Mouse (Mus musculus) embryonic facial prominence, embryonic 10.5 days (tissue): ENCODE results near the gene Myl12a. TPM values are rescaled to one million over a fixed set of nuclear protein-coding genes. Genes with fewer than 3 reads are reported as not detected.
A peak's percentile ranks its signal among the peaks of the same experiment; 100 is the strongest.

Experiments
- DNase-seq: peaks from one replicate; pipeline ENCODE4 v3.0.0-alpha.2; 2017; ENCODE audit warnings: low spot score
- H3K27ac ChIP-seq: fragments of 300-500 bp; sonication (generic); replicated peaks from 2 replicates; pipeline ENCODE4 v1.5.1; 2016; ENCODE audit warnings: mild to moderate bottlenecking
- H3K27me3 ChIP-seq: fragments of 300-500 bp; sonication (generic); replicated peaks from 2 replicates; pipeline ENCODE4 v1.6.1; 2016; ENCODE audit warnings: low read depth, mild to moderate bottlenecking; ENCODE audit not compliant: poor library complexity, severe bottlenecking
- H3K36me3 ChIP-seq: fragments of 300-500 bp; sonication (generic); replicated peaks from 2 replicates; pipeline ENCODE4 v1.6.1; 2016; ENCODE audit warnings: mild to moderate bottlenecking, moderate library complexity
- H3K4me1 ChIP-seq: fragments of 300-500 bp; sonication (generic); 2 replicates; pipeline ENCODE4 v1.6.1; 2016
- H3K4me3 ChIP-seq: fragments of 300-500 bp; sonication (generic); 2 replicates; pipeline ENCODE4 v1.5.1; 2016; ENCODE audit warnings: mild to moderate bottlenecking, moderate library complexity
- H3K9me3 ChIP-seq: fragments of 300-500 bp; sonication (generic); 2 replicates; pipeline ENCODE4 v1.6.1; 2016; ENCODE audit warnings: mild to moderate bottlenecking
- whole genome bisulfite sequencing: fragments of 180-500 bp; shearing (Covaris S2); methylation state at CpG from one replicate; pipeline ENCODE4 v1.1.7; 2016; 5-methylcytosine and 5-hydroxymethylcytosine counted together
- polyA plus RNA-seq: library from polyadenylated mRNA; unstranded; fragments of >200 nt; fragmentation: Nextera tagmentation; extraction: Ambion mirVana; gene quantifications from 2 replicates; pipeline ENCODE4 v1.2.1, GENCODE M21; 2016

The Myl12a gene
- polyA plus RNA-seq: 439 and 451 TPM in 2 replicates

DNA sequence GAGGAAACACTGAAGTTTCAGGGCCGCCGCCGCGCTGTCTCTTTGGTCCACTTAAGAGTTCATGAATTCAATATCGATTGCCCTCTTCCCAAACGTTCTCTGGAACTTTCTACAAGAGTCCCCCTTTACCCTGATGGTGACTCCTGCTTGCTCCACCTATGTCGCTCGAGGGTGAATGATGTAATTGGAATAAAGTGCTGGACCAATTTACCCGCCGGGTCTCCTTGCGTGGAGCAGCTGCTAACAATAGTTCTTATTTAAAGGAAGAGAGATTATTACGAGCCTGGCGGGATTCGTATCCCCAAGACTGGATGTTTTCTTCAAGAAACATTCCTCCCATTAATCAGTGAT lies at the start of gene Myl12a:
Gene Myl12a (minus strand): TSS at position 135 of the 351 bp plus-strand sequence.
- peaks cover 4% of the 10 kb centered on the region; the same call in 1 of the 2 replicates for H3K36me3 ChIP-seq
- DNase-seq: no peak
- H3K4me3 ChIP-seq: peak within 1 kb of the TSS; percentile 93
- no peaks in the 10 kb centered on the region for H3K27me3 ChIP-seq
- H3K27ac ChIP-seq: peak within 1 kb of the TSS; percentile 100
- WGBS: 8% methylated on average over 14 of the region's 14 CpGs
- H3K9me3 ChIP-seq: no peaks in the 10 kb centered on the region
- peaks cover 45% of the 10 kb centered on the region for H3K4me1 ChIP-seq

DNA sequence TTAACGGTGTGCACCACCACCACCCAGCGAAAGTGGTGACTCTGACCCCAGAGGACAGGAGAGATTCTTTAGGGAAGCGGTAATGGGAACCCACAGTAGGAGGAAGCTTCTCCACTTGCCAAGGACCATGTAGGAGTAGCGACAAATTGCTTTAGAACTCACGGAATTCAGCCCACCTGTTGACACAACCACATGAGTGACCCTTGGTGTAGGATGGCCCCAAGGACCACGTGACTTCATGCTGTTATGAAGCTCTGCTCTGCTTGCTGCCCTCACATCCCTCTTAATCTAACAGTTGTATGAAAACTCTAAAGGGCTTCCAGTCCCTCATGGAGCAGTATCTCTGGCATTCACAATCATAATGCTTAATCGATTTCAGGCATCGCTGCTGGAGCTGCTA lies 46.6 kb upstream of the Myl12a start:
- Histone ChIP-seq H3K9me3 (no peaks in the 10 kb centered on the region), H3K27ac (no peak overlapping the region), H3K36me3 (no peaks in the 10 kb centered on the region), H3K4me3 (no peak overlapping the region), H3K4me1 (no peaks in the 10 kb centered on the region), H3K27me3 (no peaks in the 10 kb centered on the region)
- WGBS: 89% methylated on average over 8 of the region's 8 CpGs
- no peak for DNase-seq

DNA sequence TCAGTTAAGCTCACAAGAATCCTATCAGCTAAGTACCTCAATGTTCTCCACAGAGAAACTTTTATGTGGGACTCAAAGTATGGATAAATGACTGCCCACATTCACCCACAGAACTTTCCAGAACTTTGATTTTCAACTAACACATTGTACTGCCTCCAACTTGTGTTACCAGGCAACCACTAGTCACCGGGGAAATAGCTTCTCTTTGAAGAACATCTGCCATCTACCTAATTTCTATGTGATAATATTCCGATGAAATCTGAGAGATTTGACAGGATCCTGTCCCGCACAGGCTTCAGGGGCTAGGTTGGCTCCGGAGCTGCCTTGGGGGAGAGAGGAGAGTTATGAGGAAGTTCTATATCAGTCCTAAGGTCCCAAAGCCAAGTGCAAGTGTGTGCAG lies 44.2 kb upstream of the Myl12a start:
- H3K27ac ChIP-seq: no peak overlapping the region
- 90% methylated on average over 4 of the region's 4 CpGs for WGBS
- no peaks in the 10 kb centered on the region for H3K4me1 ChIP-seq
- H3K4me3 ChIP-seq: no peak overlapping the region
- H3K9me3 ChIP-seq: no peaks in the 10 kb centered on the region
- H3K27me3 ChIP-seq: no peaks in the 10 kb centered on the region
- no peak for DNase-seq
- H3K36me3 ChIP-seq: no peaks in the 10 kb centered on the region

DNA sequence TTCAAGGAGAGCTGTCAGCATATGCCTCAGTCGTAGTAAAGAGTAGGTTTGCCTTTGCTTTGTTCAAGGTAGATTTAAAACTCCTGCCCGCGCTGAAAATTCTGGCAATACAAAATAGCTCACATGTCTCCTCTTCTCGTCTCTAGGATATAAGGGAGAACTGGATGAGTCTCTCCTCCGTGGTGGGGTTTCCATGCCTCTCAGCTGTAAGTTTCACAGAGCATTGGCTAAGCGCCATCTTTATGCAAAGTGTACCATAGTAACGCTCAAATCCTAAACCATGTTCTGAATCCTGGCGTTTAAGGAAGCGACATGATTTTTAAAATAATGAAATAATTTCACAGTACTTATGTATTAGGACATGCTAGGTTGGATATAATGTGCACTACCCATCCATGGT lies 42.9 kb upstream of the Myl12a start:
- no peaks in the 10 kb centered on the region for H3K27me3 ChIP-seq
- no peak overlapping the region for H3K4me3 ChIP-seq
- H3K36me3 ChIP-seq: no peaks in the 10 kb centered on the region
- H3K27ac ChIP-seq: no peak overlapping the region
- DNase-seq: no peak
- no peaks in the 10 kb centered on the region for H3K9me3 ChIP-seq
- H3K4me1 ChIP-seq: peaks cover 2% of the 10 kb centered on the region
- 89% methylated on average over 9 of the region's 9 CpGs for whole genome bisulfite sequencing

DNA sequence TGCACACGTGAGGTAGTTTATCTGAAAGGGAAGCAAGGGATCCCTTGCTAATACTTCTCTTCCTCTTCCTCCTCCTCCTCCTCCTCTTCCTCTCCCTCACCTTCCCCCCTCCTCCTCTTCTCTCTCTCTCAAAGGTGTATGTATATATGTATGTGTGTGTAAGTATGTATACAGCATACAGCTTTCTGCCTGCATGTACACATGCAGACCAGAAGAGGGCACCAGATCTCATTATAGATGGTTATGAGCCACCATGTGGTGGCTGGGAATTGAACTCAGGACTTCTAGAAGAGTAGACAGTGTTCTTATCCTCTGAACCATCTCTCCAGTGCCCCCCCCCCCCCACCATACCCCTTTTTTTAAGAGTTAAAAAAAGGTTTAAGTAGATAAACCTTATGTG lies 40.0 kb upstream of the Myl12a start:
- H3K27me3 ChIP-seq: no peaks in the 10 kb centered on the region

DNA sequence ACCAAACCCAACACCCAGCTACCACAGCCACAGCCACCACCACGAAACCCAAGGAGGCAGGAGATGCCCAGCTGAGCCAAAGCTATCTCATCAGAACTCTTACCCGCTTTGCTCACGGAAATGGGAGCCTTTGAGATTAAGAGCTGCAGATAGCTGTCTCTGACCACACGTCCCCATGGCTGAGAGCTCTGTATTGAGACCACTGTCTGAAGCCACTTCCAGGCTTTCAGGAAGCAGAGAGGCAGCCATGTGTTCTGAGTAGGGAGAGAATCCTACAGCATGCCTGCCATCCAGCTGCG lies 37.9 kb upstream of the Myl12a start:
- Histone ChIP-seq H3K4me1 (peaks cover 19% of the 10 kb centered on the region), H3K27ac (peak overlapping the region; percentile 51), H3K4me3 (no peak overlapping the region), H3K9me3 (no peaks in the 10 kb centered on the region), H3K27me3 (no peaks in the 10 kb centered on the region), H3K36me3 (no peaks in the 10 kb centered on the region)
- peak; percentile 7 for DNase-seq
- WGBS: 66% methylated on average over 5 of the region's 5 CpGs

More for the DNA sequence above, 40.0 kb upstream of the Myl12a start:
- WGBS: 94% methylated on average over 1 of the region's 1 CpGs
- Histone ChIP-seq H3K27ac (no peak overlapping the region), H3K36me3 (no peaks in the 10 kb centered on the region), H3K4me3 (no peak overlapping the region), H3K9me3 (no peaks in the 10 kb centered on the region), H3K4me1 (peaks cover 19% of the 10 kb centered on the region)
- DNase-seq: no peak

DNA sequence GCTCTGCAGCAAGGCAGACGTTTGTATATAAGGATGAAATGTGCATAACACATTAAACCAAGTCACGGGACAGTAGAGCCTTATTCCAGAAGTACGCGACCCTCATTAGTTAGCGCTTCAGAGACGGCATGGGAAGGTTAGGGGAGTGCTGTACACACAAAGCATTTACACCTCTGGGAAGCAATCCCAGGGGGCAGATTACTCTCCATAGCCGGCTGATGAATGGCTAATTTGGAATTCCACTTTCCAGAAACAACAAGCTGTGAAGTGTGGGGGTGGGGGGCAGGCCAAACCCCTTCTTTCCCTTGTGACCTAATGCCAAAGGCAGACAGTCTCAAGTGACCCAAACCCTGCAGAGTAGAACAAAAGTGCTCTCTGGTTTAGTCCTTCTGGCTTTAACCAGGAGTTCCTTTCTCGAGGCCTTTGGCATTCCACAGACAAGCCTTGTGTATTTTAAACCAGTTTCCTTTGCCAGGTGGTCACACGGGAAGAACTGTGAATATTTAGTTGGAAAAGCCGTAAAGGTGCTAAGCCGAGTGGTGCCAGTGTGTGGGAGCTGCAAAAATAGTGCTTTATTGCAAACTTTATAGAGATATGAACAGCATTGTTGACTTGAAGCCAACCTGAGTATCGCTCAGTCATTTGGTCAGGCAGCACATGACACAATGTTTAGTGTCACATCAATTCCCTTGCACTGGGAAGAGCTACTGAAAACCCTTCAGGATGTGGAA lies 37.3 kb upstream of the Myl12a start:
- WGBS: 31% methylated on average over 12 of the region's 12 CpGs
- Histone ChIP-seq H3K4me1 (peaks cover 19% of the 10 kb centered on the region), H3K36me3 (no peaks in the 10 kb centered on the region), H3K27me3 (no peaks in the 10 kb centered on the region), H3K4me3 (no peak overlapping the region), H3K9me3 (no peaks in the 10 kb centered on the region), H3K27ac (peak overlapping the region; percentile 51)
- peak; percentile 49 for DNase-seq

DNA sequence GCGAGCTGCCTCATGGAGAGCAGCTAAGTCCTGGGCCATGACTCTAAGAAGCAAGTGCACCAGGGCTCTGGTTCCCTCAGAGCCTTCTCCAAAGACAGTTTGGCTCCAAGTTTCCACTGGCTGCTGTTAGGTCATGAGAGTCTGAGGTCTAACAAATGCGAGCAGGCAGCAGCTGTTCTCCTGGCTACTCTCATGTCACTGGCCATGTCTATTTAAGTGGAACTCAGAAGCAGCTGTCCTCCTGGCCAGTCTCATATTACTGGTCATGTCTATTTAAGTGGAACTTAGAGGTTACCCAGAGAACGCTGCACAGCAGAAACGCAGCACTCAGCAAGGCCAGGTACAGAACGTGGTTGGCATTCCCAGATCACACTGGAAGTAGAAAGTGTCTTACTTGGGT lies 36.1 kb upstream of the Myl12a start:
- 72% methylated on average over 5 of the region's 5 CpGs for WGBS
- no peak for DNase-seq
- peaks cover 19% of the 10 kb centered on the region for H3K4me1 ChIP-seq
- no peaks in the 10 kb centered on the region for H3K36me3 ChIP-seq
- no peak overlapping the region for H3K4me3 ChIP-seq
- no peak overlapping the region for H3K27ac ChIP-seq
- no peaks in the 10 kb centered on the region for H3K9me3 ChIP-seq
- H3K27me3 ChIP-seq: no peaks in the 10 kb centered on the region

DNA sequence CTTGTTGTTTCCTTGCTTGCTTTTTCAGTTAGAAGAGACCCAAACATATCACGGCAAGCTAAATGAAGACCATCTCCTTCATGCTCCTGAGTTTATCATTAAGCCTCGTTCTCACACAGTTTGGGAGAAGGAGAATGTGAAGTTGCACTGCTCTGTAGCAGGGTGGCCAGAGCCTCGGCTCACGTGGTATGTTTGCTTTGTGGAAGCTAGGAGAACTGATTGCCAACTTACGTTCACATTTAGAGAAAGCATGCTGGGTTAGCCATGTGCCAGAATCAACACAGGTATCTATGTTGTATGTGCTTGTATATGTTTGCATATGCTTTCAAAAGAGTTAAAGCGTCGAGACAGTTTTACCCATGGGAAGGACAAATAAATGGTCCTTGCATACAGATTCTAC lies 34.5 kb upstream of the Myl12a start:
- H3K4me3 ChIP-seq: no peak overlapping the region
- peak; percentile 3 for DNase-seq
- peaks cover 19% of the 10 kb centered on the region for H3K4me1 ChIP-seq
- H3K27ac ChIP-seq: no peak overlapping the region
- no peaks in the 10 kb centered on the region for H3K27me3 ChIP-seq
- WGBS: 91% methylated on average over 7 of the region's 7 CpGs
- no peaks in the 10 kb centered on the region for H3K9me3 ChIP-seq
- no peaks in the 10 kb centered on the region for H3K36me3 ChIP-seq

DNA sequence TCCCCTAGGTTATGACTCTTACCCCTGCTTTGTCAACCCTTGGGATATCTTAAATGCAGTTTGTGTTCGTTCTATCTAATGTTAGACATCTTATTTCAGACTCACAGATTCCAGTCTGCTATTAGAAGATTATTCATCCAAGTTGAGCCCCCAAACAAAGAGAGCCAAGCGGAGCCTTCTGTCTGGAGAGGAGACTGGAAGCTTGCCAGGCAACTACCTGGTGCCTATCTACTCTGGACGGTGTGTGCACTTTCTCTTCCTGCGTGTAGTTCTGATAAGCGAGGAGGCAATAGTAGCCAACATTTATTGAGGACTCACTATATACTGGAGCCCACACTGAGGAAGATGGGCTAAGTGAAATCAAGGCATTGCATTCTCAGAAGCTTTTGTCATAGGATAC lies 31.8 kb upstream of the Myl12a start:
- H3K27ac ChIP-seq: no peak overlapping the region

GRCm38 (mm10) chr17:71032719-71033118 lies 30.0 kb upstream of the Myl12a start:
- no peaks in the 10 kb centered on the region for H3K4me1 ChIP-seq
- WGBS: 88% methylated on average over 10 of the region's 10 CpGs
- no peaks in the 10 kb centered on the region for H3K36me3 ChIP-seq
- no peak for DNase-seq
- H3K27ac ChIP-seq: no peak overlapping the region
- no peaks in the 10 kb centered on the region for H3K9me3 ChIP-seq
- no peaks in the 10 kb centered on the region for H3K27me3 ChIP-seq
- H3K4me3 ChIP-seq: no peak overlapping the region

More for the DNA sequence above, 31.8 kb upstream of the Myl12a start:
- DNase-seq: peak; percentile 1
- Histone ChIP-seq H3K9me3 (no peaks in the 10 kb centered on the region), H3K4me1 (peaks cover 6% of the 10 kb centered on the region), H3K36me3 (no peaks in the 10 kb centered on the region), H3K27me3 (no peaks in the 10 kb centered on the region), H3K4me3 (no peak overlapping the region)
- WGBS: 90% methylated on average over 5 of the region's 5 CpGs

- Histone ChIP-seq H3K4me1 (peaks cover 8% of the 10 kb centered on the region), H3K4me3 (no peak overlapping the region), H3K27me3 (no peaks in the 10 kb centered on the region), H3K36me3 (no peaks in the 10 kb centered on the region), H3K9me3 (no peaks in the 10 kb centered on the region), H3K27ac (no peak overlapping the region)
- DNase-seq: no peak
- WGBS: 94% methylated on average over 3 of the region's 3 CpGs
Measured at GRCm38 (mm10) chr17:71027186-71027585, 24.5 kb upstream of the Myl12a start.

- H3K4me3 ChIP-seq: no peak overlapping the region
- DNase-seq: no peak
- H3K4me1 ChIP-seq: peaks cover 8% of the 10 kb centered on the region
- H3K36me3 ChIP-seq: no peaks in the 10 kb centered on the region
- 85% methylated on average over 8 of the region's 8 CpGs for WGBS
- H3K27me3 ChIP-seq: no peaks in the 10 kb centered on the region
- H3K9me3 ChIP-seq: no peaks in the 10 kb centered on the region
- no peak overlapping the region for H3K27ac ChIP-seq
Measured at GRCm38 (mm10) chr17:71025922-71026321, 23.2 kb upstream of the Myl12a start.
